Mouse (Mus musculus) midbrain, embryonic 16.5 days (tissue): ENCODE results near the gene Gm7233. TPM values are rescaled to one million over a fixed set of nuclear protein-coding genes. Genes with fewer than 3 reads are reported as not detected.
"Not testable (repeated sequence)": the region's sequence is repeated elsewhere in the genome, so short reads cannot be mapped to it uniquely, and the experiment has no call there.

Source experiments
- ATAC-seq: fragments of 200-750 bp; cut with Nextera tagmentation; 2 replicates; pipeline ENCODE4 v1.8.0; 2017; ENCODE audit warnings: moderate TSS enrichment
- H3K27ac ChIP-seq: fragments of 300-500 bp; sonication (generic); 2 replicates; pipeline ENCODE4 v1.5.1; 2014; ENCODE audit warnings: mild to moderate bottlenecking, low read length, mixed read lengths
- H3K27me3 ChIP-seq: fragments of 300-500 bp; sonication (generic); 2 replicates; pipeline ENCODE4 v1.6.1; 2014; ENCODE audit warnings: low read depth, low read length, mixed read lengths; ENCODE audit not compliant: control insufficient read depth, insufficient read depth
- H3K36me3 ChIP-seq: fragments of 300-500 bp; sonication (generic); 2 replicates; pipeline ENCODE4 v1.6.1; 2014; ENCODE audit warnings: mild to moderate bottlenecking, low read length, moderate library complexity, mixed read lengths; ENCODE audit not compliant: control insufficient read depth, insufficient read depth
- H3K4me1 ChIP-seq: fragments of 300-500 bp; sonication (generic); 2 replicates; pipeline ENCODE4 v1.6.1; 2014; ENCODE audit warnings: mild to moderate bottlenecking, low read length, mixed read lengths; ENCODE audit not compliant: control insufficient read depth, insufficient read depth
- H3K4me2 ChIP-seq: fragments of 300-500 bp; sonication (generic); 2 replicates; pipeline ENCODE4 v1.6.1; 2014; ENCODE audit warnings: mild to moderate bottlenecking, low read length, mixed read lengths
- H3K4me3 ChIP-seq: fragments of 300-500 bp; sonication (generic); 2 replicates; pipeline ENCODE4 v1.5.1; 2014; ENCODE audit warnings: low read depth, mild to moderate bottlenecking, low read length, moderate library complexity, mixed read lengths
- H3K9ac ChIP-seq: fragments of 300-500 bp; sonication (generic); 2 replicates; pipeline ENCODE4 v1.6.1; 2014; ENCODE audit warnings: low read depth, low read length, mixed read lengths
- H3K9me3 ChIP-seq: fragments of 300-500 bp; sonication (generic); replicated peaks from 2 replicates; pipeline ENCODE4 v1.6.1; 2014; ENCODE audit warnings: mild to moderate bottlenecking, low read length, mixed read lengths; ENCODE audit not compliant: control insufficient read depth, poor library complexity, severe bottlenecking
- WGBS: fragments of 180-500 bp; shearing (Covaris S2); extraction: QIAGEN DNeasy Blood & Tissue Kit; methylation state at CpG from one replicate; pipeline ENCODE4 v1.1.7; 2014; 5-methylcytosine and 5-hydroxymethylcytosine counted together
- polyA plus RNA-seq: library from polyadenylated mRNA; unstranded; fragments of >200 nt; fragmentation: Nextera tagmentation; extraction: Ambion mirVana; gene quantifications from 2 replicates; pipeline ENCODE4 v1.2.1, GENCODE M21; 2015

The Gm7233 gene
- polyA plus RNA-seq = not detected in 2 replicates

GRCm38 (mm10) chr14:43179567-43179966 lies at the start of gene Gm7233:
Gene Gm7233 (plus strand): TSS chr14:43179867.
- H3K27ac ChIP-seq, ATAC-seq, H3K9me3 ChIP-seq, H3K4me2 ChIP-seq, H3K27me3 ChIP-seq, H3K36me3 ChIP-seq, H3K4me3 ChIP-seq, H3K4me1 ChIP-seq, H3K9ac ChIP-seq: not testable (repeated sequence)
- 80% methylated on average over 4 of the region's 5 CpGs for WGBS

- H3K4me1 ChIP-seq, ATAC-seq, H3K27ac ChIP-seq, H3K9ac ChIP-seq, H3K4me2 ChIP-seq, H3K4me3 ChIP-seq, H3K9me3 ChIP-seq, H3K36me3 ChIP-seq, H3K27me3 ChIP-seq: not testable (repeated sequence)
- WGBS = 79% methylated on average over 3 of the region's 4 CpGs
These were observed 12.5 kb upstream of the Gm7233 start for GRCm38 (mm10) chr14:43167189-43167588.

- not testable (repeated sequence) for H3K4me3 ChIP-seq, H3K9me3 ChIP-seq, H3K27me3 ChIP-seq, ATAC-seq, H3K36me3 ChIP-seq, H3K4me1 ChIP-seq, H3K9ac ChIP-seq, H3K27ac ChIP-seq, H3K4me2 ChIP-seq
- WGBS = no CpG with 5 or more reads among the region's 10 CpGs
These were observed 11.7 kb upstream of the Gm7233 start for GRCm38 (mm10) chr14:43167942-43168341.

- WGBS = 25% methylated on average over 1 of the region's 10 CpGs
- H3K27ac ChIP-seq, H3K4me3 ChIP-seq, H3K9me3 ChIP-seq, H3K4me2 ChIP-seq, ATAC-seq, H3K4me1 ChIP-seq, H3K36me3 ChIP-seq, H3K27me3 ChIP-seq, H3K9ac ChIP-seq: not testable (repeated sequence)
These were observed 11.0 kb upstream of the Gm7233 start for GRCm38 (mm10) chr14:43168573-43169170.

GRCm38 (mm10) chr14:43235204-43235603 lies 55.5 kb downstream of the Gm7233 start, which contains the start of gene Gm8122:
Gene Gm8122 (minus strand): TSS chr14:43235304.
- H3K27me3 ChIP-seq, H3K4me3 ChIP-seq, H3K4me1 ChIP-seq, ATAC-seq, H3K4me2 ChIP-seq, H3K9me3 ChIP-seq, H3K9ac ChIP-seq, H3K36me3 ChIP-seq, H3K27ac ChIP-seq: not testable (repeated sequence)
- WGBS = 95% methylated on average over 3 of the region's 4 CpGs

Other genes with a start within 250 kb of the Gm7233 start
- gene Gm8082, start 186.2 kb upstream of the Gm7233 start, polyA plus RNA-seq = not detected in 2 replicates
- not detected in 2 replicates for gene Gm10376, start 164.2 kb upstream of the Gm7233 start, polyA plus RNA-seq
- not detected in 2 replicates for gene Gm8094, start 103.2 kb upstream of the Gm7233 start, polyA plus RNA-seq
- gene Gm8104, start 79.3 kb upstream of the Gm7233 start, polyA plus RNA-seq = not detected in 2 replicates
- not detected in 2 replicates for gene Gm8122, start 55.4 kb downstream of the Gm7233 start, polyA plus RNA-seq
- not detected in 2 replicates for gene Gm8126, start 78.8 kb downstream of the Gm7233 start, polyA plus RNA-seq
- not detected in 2 replicates for gene Gm9732, start 95.2 kb downstream of the Gm7233 start, polyA plus RNA-seq
- not detected in 2 replicates for gene Gm8127, start 114.0 kb downstream of the Gm7233 start, polyA plus RNA-seq
- not detected in 2 replicates for gene 1700001F09Rik, start 167.9 kb downstream of the Gm7233 start, polyA plus RNA-seq
- not detected in 2 replicates for gene Gm8138, start 236.5 kb downstream of the Gm7233 start, polyA plus RNA-seq